Mouse (Mus musculus): Measurements from ENCODE around the gene Hmcn1. TPM values are rescaled to one million over a fixed set of nuclear protein-coding genes. Genes with fewer than 3 reads are reported as not detected.

Gene Hmcn1
- total and polyA plus RNA-seq, 3 experiments, result 0.33 TPM; not detected in 2

DNA sequence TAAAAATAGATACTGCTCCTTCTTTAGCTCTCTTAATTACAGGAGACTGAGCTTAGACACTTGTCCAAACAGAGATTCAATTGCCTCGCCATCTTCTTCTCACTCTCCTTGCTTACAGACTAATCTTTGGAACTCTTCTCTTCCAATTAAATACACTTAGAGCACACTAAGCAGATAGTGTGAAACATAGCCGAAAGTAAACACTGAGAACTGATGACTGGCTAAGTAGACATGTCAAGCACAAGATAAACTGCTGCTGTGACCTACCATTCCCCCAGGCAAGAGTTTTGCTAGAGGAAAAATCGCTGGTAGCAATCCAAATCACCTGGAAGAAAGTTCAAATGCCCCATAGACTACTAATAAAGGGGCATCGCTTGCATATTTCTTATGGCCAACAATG lies 178.3 kb downstream of the Hmcn1 start:
- Histone ChIP-seq H3K4me1 (ENCODE audit: insufficient read depth, low read depth, low read length) (peaks cover 5% of the 10 kb centered on the region; the same call in 1 of the 2 replicates), H3K9me3 (replicated peaks) (no peaks in the 10 kb centered on the region), H3K27me3 (ENCODE audit: insufficient read depth, low read length) (peaks cover 2% of the 10 kb centered on the region; the same call in 1 of the 2 replicates), H3K4me3 (ENCODE audit: low read depth, low read length) (no peak overlapping the region), H3K36me3 (replicated peaks) (no peaks in the 10 kb centered on the region)
- DNase-seq (ENCODE audit: low spot score) (no peak), ATAC-seq (ENCODE audit: extremely low read depth, insufficient number of reproducible peaks, low FRiP score, poor library complexity, severe bottlenecking) (no peak)
- TF ChIP-seq CTCF (IDR thresholded peaks at IDR 0.05; ENCODE audit: low read depth, low read length) (no peak), POLR2AphosphoS5 (IDR thresholded peaks at IDR 0.05; ENCODE audit: insufficient replicate concordance, low read depth, low read length) (no peak), GATA2 (IDR thresholded peaks at IDR 0.05; ENCODE audit: borderline replicate concordance, low read depth, low read length) (no peak), GATA1 (IDR thresholded peaks at IDR 0.05; ENCODE audit: borderline replicate concordance, low read length) (no peak), TAL1 (conservative IDR thresholded peaks at IDR 0.05; ENCODE audit: low read depth, low read length) (no peak)

- DNase-seq (ENCODE audit: low spot score) (no peak), ATAC-seq (ENCODE audit: extremely low read depth, insufficient number of reproducible peaks, low FRiP score, poor library complexity, severe bottlenecking) (no peak)
- peaks cover 4% of the 10 kb centered on the region; the same call in 1 of the 2 replicates for H3K4me1 ChIP-seq (ENCODE audit: insufficient read depth, low read depth, low read length)
- H3K4me3 ChIP-seq (ENCODE audit: low read depth, low read length), result no peak overlapping the region
- TF ChIP-seq GATA1 (IDR thresholded peaks at IDR 0.05; ENCODE audit: borderline replicate concordance, low read length) (no peak), POLR2AphosphoS5 (IDR thresholded peaks at IDR 0.05; ENCODE audit: insufficient replicate concordance, low read depth, low read length) (no peak), CTCF (IDR thresholded peaks at IDR 0.05; ENCODE audit: low read depth, low read length) (no peak), GATA2 (IDR thresholded peaks at IDR 0.05; ENCODE audit: borderline replicate concordance, low read depth, low read length) (no peak), TAL1 (conservative IDR thresholded peaks at IDR 0.05; ENCODE audit: low read depth, low read length) (no peak)
- H3K27me3 ChIP-seq (ENCODE audit: insufficient read depth, low read length), result peaks cover 2% of the 10 kb centered on the region; the same call in 1 of the 2 replicates
- H3K36me3 ChIP-seq (replicated peaks), result no peaks in the 10 kb centered on the region
- H3K9me3 ChIP-seq (replicated peaks), result no peaks in the 10 kb centered on the region
Measured at GRCm38 (mm10) chr1:150813381-150813780, 179.9 kb downstream of the Hmcn1 start.

GRCm38 (mm10) chr1:150806864-150807263 lies 186.4 kb downstream of the Hmcn1 start:
- ATAC-seq (ENCODE audit: extremely low read depth, insufficient number of reproducible peaks, low FRiP score, poor library complexity, severe bottlenecking), result no peak
- Histone ChIP-seq H3K36me3 (replicated peaks) (no peaks in the 10 kb centered on the region), H3K27me3 (ENCODE audit: insufficient read depth, low read length) (peaks cover 6% of the 10 kb centered on the region), H3K9me3 (replicated peaks) (no peaks in the 10 kb centered on the region), H3K4me3 (ENCODE audit: low read depth, low read length) (no peak overlapping the region), H3K4me1 (ENCODE audit: insufficient read depth, low read depth, low read length) (no peaks in the 10 kb centered on the region)
- TF ChIP-seq TAL1 (conservative IDR thresholded peaks at IDR 0.05; ENCODE audit: low read depth, low read length) (no peak), POLR2AphosphoS5 (IDR thresholded peaks at IDR 0.05; ENCODE audit: insufficient replicate concordance, low read depth, low read length) (no peak), GATA2 (IDR thresholded peaks at IDR 0.05; ENCODE audit: borderline replicate concordance, low read depth, low read length) (no peak), GATA1 (IDR thresholded peaks at IDR 0.05; ENCODE audit: borderline replicate concordance, low read length) (no peak), CTCF (IDR thresholded peaks at IDR 0.05; ENCODE audit: low read depth, low read length) (no peak)
- no peak for DNase-seq (ENCODE audit: low spot score)

DNA sequence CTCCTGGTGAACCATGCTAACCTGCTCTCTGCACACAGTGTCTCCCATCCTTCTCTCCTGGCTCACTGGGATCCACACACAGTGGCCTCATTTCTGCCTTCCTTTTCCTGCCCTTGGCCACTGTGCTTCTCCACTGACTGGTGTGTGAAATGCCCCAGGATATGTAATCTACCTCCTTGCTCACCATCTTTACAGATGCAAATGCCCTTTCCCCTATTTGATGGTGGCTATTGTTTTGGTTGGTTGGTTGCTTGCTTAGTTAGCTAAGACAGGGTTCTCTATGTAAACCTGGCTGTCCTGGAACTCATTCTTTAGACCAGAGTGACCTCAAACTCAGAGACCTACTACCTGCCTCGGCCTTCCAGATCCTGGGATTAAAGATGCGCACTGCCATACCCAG lies 187.8 kb downstream of the Hmcn1 start:
- H3K4me1 ChIP-seq (ENCODE audit: insufficient read depth, low read depth, low read length), result no peaks in the 10 kb centered on the region
- peaks cover 10% of the 10 kb centered on the region for H3K27me3 ChIP-seq (ENCODE audit: insufficient read depth, low read length)
- H3K4me3 ChIP-seq (ENCODE audit: low read depth, low read length), result no peak overlapping the region
- no peak for DNase-seq (ENCODE audit: low spot score)
- ATAC-seq (ENCODE audit: extremely low read depth, insufficient number of reproducible peaks, low FRiP score, poor library complexity, severe bottlenecking), result no peak
- H3K36me3 ChIP-seq (replicated peaks), result no peaks in the 10 kb centered on the region
- TF ChIP-seq GATA2 (IDR thresholded peaks at IDR 0.05; ENCODE audit: borderline replicate concordance, low read depth, low read length), result no peak
- TF ChIP-seq CTCF (IDR thresholded peaks at IDR 0.05; ENCODE audit: low read depth, low read length), result no peak
- TF ChIP-seq POLR2AphosphoS5 (IDR thresholded peaks at IDR 0.05; ENCODE audit: insufficient replicate concordance, low read depth, low read length), result no peak
- no peak for TF ChIP-seq GATA1 (IDR thresholded peaks at IDR 0.05; ENCODE audit: borderline replicate concordance, low read length)
- TF ChIP-seq TAL1 (conservative IDR thresholded peaks at IDR 0.05; ENCODE audit: low read depth, low read length), result no peak
- no peaks in the 10 kb centered on the region for H3K9me3 ChIP-seq (replicated peaks)

DNA sequence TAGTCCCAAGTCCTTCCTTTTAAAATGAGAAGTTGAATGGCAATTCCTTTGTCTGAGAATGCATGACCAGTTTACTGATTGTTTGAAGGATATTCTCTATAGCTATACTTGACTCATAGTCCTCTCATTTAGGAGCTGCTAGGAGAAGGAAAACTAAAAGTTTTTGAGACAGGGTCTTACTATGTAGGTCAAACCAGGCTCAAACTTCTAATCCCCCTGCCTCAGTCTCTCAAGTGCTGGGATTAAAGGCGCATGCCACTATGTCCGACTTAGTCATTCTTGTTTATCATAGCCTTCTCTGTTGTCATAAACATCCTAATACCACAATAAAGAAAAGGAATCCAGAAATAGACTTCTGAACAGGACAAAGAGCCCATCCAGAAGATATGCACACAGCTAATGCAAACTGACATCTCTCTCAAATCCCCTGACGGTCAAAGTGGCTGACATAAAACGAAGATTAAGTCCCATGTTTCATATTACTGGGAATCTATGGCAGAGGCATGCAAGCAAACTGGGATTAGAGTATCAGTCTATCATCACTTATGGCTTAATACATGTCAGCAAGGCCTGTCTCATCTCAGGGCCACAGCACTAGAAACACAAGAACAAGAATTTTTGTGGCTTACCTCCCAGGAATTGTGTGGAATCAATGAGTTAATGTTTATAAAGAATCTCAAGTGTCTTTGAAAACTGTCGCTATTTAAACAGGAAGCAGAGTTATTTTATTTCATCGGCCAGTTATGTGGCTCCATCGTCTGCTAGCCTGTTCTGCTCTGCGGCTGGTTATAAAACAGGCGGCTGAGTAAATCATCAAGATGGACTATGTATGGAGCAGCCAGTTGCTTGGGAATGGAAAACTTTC lies 188.8 kb downstream of the Hmcn1 start:
- TF ChIP-seq GATA1 (IDR thresholded peaks at IDR 0.05; ENCODE audit: borderline replicate concordance, low read length), result no peak
- peaks cover 12% of the 10 kb centered on the region for H3K27me3 ChIP-seq (ENCODE audit: insufficient read depth, low read length)
- no peaks in the 10 kb centered on the region for H3K36me3 ChIP-seq (replicated peaks)
- ATAC-seq (ENCODE audit: extremely low read depth, insufficient number of reproducible peaks, low FRiP score, poor library complexity, severe bottlenecking), result no peak
- H3K9me3 ChIP-seq (replicated peaks), result no peaks in the 10 kb centered on the region
- no peak for DNase-seq (ENCODE audit: low spot score)
- H3K4me3 ChIP-seq (ENCODE audit: low read depth, low read length), result no peak overlapping the region
- no peaks in the 10 kb centered on the region for H3K4me1 ChIP-seq (ENCODE audit: insufficient read depth, low read depth, low read length)

- Histone ChIP-seq H3K4me3 (ENCODE audit: low read depth, low read length) (no peak overlapping the region), H3K9me3 (replicated peaks) (no peaks in the 10 kb centered on the region), H3K4me1 (ENCODE audit: insufficient read depth, low read depth, low read length) (0 out of 2 replicates have a peak, but pooled peaks cover 3% of the 10 kb centered on the region), H3K36me3 (replicated peaks) (no peaks in the 10 kb centered on the region), H3K27me3 (ENCODE audit: insufficient read depth, low read length) (peaks cover 13% of the 10 kb centered on the region)
- TF ChIP-seq TAL1 (conservative IDR thresholded peaks at IDR 0.05; ENCODE audit: low read depth, low read length) (no peak), POLR2AphosphoS5 (IDR thresholded peaks at IDR 0.05; ENCODE audit: insufficient replicate concordance, low read depth, low read length) (no peak), GATA1 (IDR thresholded peaks at IDR 0.05; ENCODE audit: borderline replicate concordance, low read length) (no peak), GATA2 (IDR thresholded peaks at IDR 0.05; ENCODE audit: borderline replicate concordance, low read depth, low read length) (no peak), CTCF (IDR thresholded peaks at IDR 0.05; ENCODE audit: low read depth, low read length) (no peak)
- ATAC-seq (ENCODE audit: extremely low read depth, insufficient number of reproducible peaks, low FRiP score, poor library complexity, severe bottlenecking), result no peak
- DNase-seq (ENCODE audit: low spot score), result no peak
Measured at GRCm38 (mm10) chr1:150802642-150803041, 190.6 kb downstream of the Hmcn1 start.
